Mouse (Mus musculus): ENCODE results near the gene Ifih1. TPM values are rescaled to one million over a fixed set of nuclear protein-coding genes. Genes with fewer than 3 reads are reported as not detected.

Gene Ifih1
- total and polyA plus RNA-seq, 2 experiments, result 7.4 to 27.9 TPM

- no peak for TF ChIP-seq POLR2A (IDR thresholded peaks at IDR 0.05; ENCODE audit: extremely low read depth, insufficient read depth, low read length)
- TF ChIP-seq CTCF (IDR thresholded peaks at IDR 0.05; ENCODE audit: low read depth, low read length), result no peak
- no peak overlapping the region for H3K9ac ChIP-seq (ENCODE audit: low read depth, low read length)
- no peak for DNase-seq (ENCODE audit: extremely low read depth, low read depth, low spot score)
- no peaks in the 10 kb centered on the region for H3K27me3 ChIP-seq (ENCODE audit: control insufficient read depth, insufficient read depth, low read length)
- H3K27ac ChIP-seq (replicated peaks; ENCODE audit: insufficient read depth, low read depth, low read length), result no peak overlapping the region
- no peaks in the 10 kb centered on the region for H3K4me1 ChIP-seq (ENCODE audit: control insufficient read depth, insufficient read depth, low read length)
- no peaks in the 10 kb centered on the region for H3K79me2 ChIP-seq (ENCODE audit: control insufficient read depth, insufficient read depth, low read length)
- H3K36me3 ChIP-seq (ENCODE audit: control insufficient read depth, insufficient read depth, low read length), result no peaks in the 10 kb centered on the region
- no peak overlapping the region for H3K4me3 ChIP-seq (ENCODE audit: insufficient read depth, low read depth, low read length)
- WGBS, result 94% methylated on average over 1 of the region's 1 CpGs
Measured at GRCm38 (mm10) chr2:62564687-62565086, 81.4 kb downstream of the Ifih1 start.

- Histone ChIP-seq H3K27me3 (ENCODE audit: control insufficient read depth, insufficient read depth, low read length) (no peaks in the 10 kb centered on the region), H3K9ac (ENCODE audit: low read depth, low read length) (no peak overlapping the region), H3K27ac (replicated peaks; ENCODE audit: insufficient read depth, low read depth, low read length) (no peak overlapping the region), H3K79me2 (ENCODE audit: control insufficient read depth, insufficient read depth, low read length) (no peaks in the 10 kb centered on the region), H3K4me3 (ENCODE audit: insufficient read depth, low read depth, low read length) (no peak overlapping the region), H3K4me1 (ENCODE audit: control insufficient read depth, insufficient read depth, low read length) (no peaks in the 10 kb centered on the region), H3K36me3 (ENCODE audit: control insufficient read depth, insufficient read depth, low read length) (no peaks in the 10 kb centered on the region)
- no peak for TF ChIP-seq CTCF (IDR thresholded peaks at IDR 0.05; ENCODE audit: low read depth, low read length)
- TF ChIP-seq POLR2A (IDR thresholded peaks at IDR 0.05; ENCODE audit: extremely low read depth, insufficient read depth, low read length), result no peak
- 79% methylated on average over 5 of the region's 5 CpGs for WGBS
- no peak for DNase-seq (ENCODE audit: extremely low read depth, low read depth, low spot score)
Measured at GRCm38 (mm10) chr2:62562661-62563485, 83.2 kb downstream of the Ifih1 start.

GRCm38 (mm10) chr2:62557417-62557816 lies 88.6 kb downstream of the Ifih1 start:
- 73% methylated on average over 2 of the region's 2 CpGs for WGBS
- H3K9ac ChIP-seq (ENCODE audit: low read depth, low read length), result no peak overlapping the region
- no peaks in the 10 kb centered on the region for H3K27me3 ChIP-seq (ENCODE audit: control insufficient read depth, insufficient read depth, low read length)
- TF ChIP-seq CTCF (IDR thresholded peaks at IDR 0.05; ENCODE audit: low read depth, low read length) (no peak), POLR2A (IDR thresholded peaks at IDR 0.05; ENCODE audit: extremely low read depth, insufficient read depth, low read length) (no peak)
- no peak overlapping the region for H3K4me3 ChIP-seq (ENCODE audit: insufficient read depth, low read depth, low read length)
- H3K79me2 ChIP-seq (ENCODE audit: control insufficient read depth, insufficient read depth, low read length), result no peaks in the 10 kb centered on the region
- DNase-seq (ENCODE audit: extremely low read depth, low read depth, low spot score), result no peak
- H3K27ac ChIP-seq (replicated peaks; ENCODE audit: insufficient read depth, low read depth, low read length), result no peak overlapping the region
- no peaks in the 10 kb centered on the region for H3K4me1 ChIP-seq (ENCODE audit: control insufficient read depth, insufficient read depth, low read length)
- no peaks in the 10 kb centered on the region for H3K36me3 ChIP-seq (ENCODE audit: control insufficient read depth, insufficient read depth, low read length)

GRCm38 (mm10) chr2:62556349-62556748 lies 89.7 kb downstream of the Ifih1 start:
- TF ChIP-seq CTCF (IDR thresholded peaks at IDR 0.05; ENCODE audit: low read depth, low read length) (no peak), POLR2A (IDR thresholded peaks at IDR 0.05; ENCODE audit: extremely low read depth, insufficient read depth, low read length) (no peak)
- no peaks in the 10 kb centered on the region for H3K27me3 ChIP-seq (ENCODE audit: control insufficient read depth, insufficient read depth, low read length)
- no peak overlapping the region for H3K4me3 ChIP-seq (ENCODE audit: insufficient read depth, low read depth, low read length)
- H3K9ac ChIP-seq (ENCODE audit: low read depth, low read length), result no peak overlapping the region
- no peak for DNase-seq (ENCODE audit: extremely low read depth, low read depth, low spot score)
- no peaks in the 10 kb centered on the region for H3K4me1 ChIP-seq (ENCODE audit: control insufficient read depth, insufficient read depth, low read length)
- H3K36me3 ChIP-seq (ENCODE audit: control insufficient read depth, insufficient read depth, low read length), result no peaks in the 10 kb centered on the region
- H3K27ac ChIP-seq (replicated peaks; ENCODE audit: insufficient read depth, low read depth, low read length), result no peak overlapping the region
- H3K79me2 ChIP-seq (ENCODE audit: control insufficient read depth, insufficient read depth, low read length), result no peaks in the 10 kb centered on the region
- 88% methylated on average over 9 of the region's 9 CpGs for WGBS

- TF ChIP-seq CTCF (IDR thresholded peaks at IDR 0.05; ENCODE audit: low read depth, low read length), result peak; percentile 27; the same call in 1 of the 2 replicates
- TF ChIP-seq POLR2A (IDR thresholded peaks at IDR 0.05; ENCODE audit: extremely low read depth, insufficient read depth, low read length), result no peak
- no peak overlapping the region for H3K9ac ChIP-seq (ENCODE audit: low read depth, low read length)
- no peaks in the 10 kb centered on the region for H3K79me2 ChIP-seq (ENCODE audit: control insufficient read depth, insufficient read depth, low read length)
- no peaks in the 10 kb centered on the region for H3K36me3 ChIP-seq (ENCODE audit: control insufficient read depth, insufficient read depth, low read length)
- H3K4me1 ChIP-seq (ENCODE audit: control insufficient read depth, insufficient read depth, low read length), result no peaks in the 10 kb centered on the region
- WGBS, result 83% methylated on average over 3 of the region's 3 CpGs
- no peak overlapping the region for H3K4me3 ChIP-seq (ENCODE audit: insufficient read depth, low read depth, low read length)
- H3K27me3 ChIP-seq (ENCODE audit: control insufficient read depth, insufficient read depth, low read length), result no peaks in the 10 kb centered on the region
- no peak overlapping the region for H3K27ac ChIP-seq (replicated peaks; ENCODE audit: insufficient read depth, low read depth, low read length)
- no peak for DNase-seq (ENCODE audit: extremely low read depth, low read depth, low spot score)
Measured at GRCm38 (mm10) chr2:62549659-62550058, 96.4 kb downstream of the Ifih1 start.

GRCm38 (mm10) chr2:62549131-62549530 lies 96.9 kb downstream of the Ifih1 start:
- Histone ChIP-seq H3K4me1 (ENCODE audit: control insufficient read depth, insufficient read depth, low read length) (no peaks in the 10 kb centered on the region), H3K79me2 (ENCODE audit: control insufficient read depth, insufficient read depth, low read length) (no peaks in the 10 kb centered on the region), H3K27ac (replicated peaks; ENCODE audit: insufficient read depth, low read depth, low read length) (no peak overlapping the region), H3K36me3 (ENCODE audit: control insufficient read depth, insufficient read depth, low read length) (no peaks in the 10 kb centered on the region), H3K4me3 (ENCODE audit: insufficient read depth, low read depth, low read length) (no peak overlapping the region), H3K27me3 (ENCODE audit: control insufficient read depth, insufficient read depth, low read length) (no peaks in the 10 kb centered on the region), H3K9ac (ENCODE audit: low read depth, low read length) (no peak overlapping the region)
- DNase-seq (ENCODE audit: extremely low read depth, low read depth, low spot score), result no peak
- 83% methylated on average over 4 of the region's 4 CpGs for WGBS
- no peak for TF ChIP-seq CTCF (IDR thresholded peaks at IDR 0.05; ENCODE audit: low read depth, low read length)
- TF ChIP-seq POLR2A (IDR thresholded peaks at IDR 0.05; ENCODE audit: extremely low read depth, insufficient read depth, low read length), result no peak

Measured in liver, adult 2 months (tissue).